Mouse (Mus musculus): ENCODE results near the gene Parvg.

GRCm38 (mm10) chr15:84276066-84276465, 47.8 kb upstream of the Parvg start:
- TF ChIP-seq POLR2A (IDR thresholded peaks at IDR 0.05; ENCODE audit: borderline replicate concordance, extremely low read depth, low read depth, low read length) = no peak
- TF ChIP-seq CTCF (IDR thresholded peaks at IDR 0.05; ENCODE audit: insufficient read depth, low read length) = no peak

Data from lung, adult 2 months (tissue).